Mouse (Mus musculus): ENCODE results near the gene Vegfc.

Gene Vegfc

DNA sequence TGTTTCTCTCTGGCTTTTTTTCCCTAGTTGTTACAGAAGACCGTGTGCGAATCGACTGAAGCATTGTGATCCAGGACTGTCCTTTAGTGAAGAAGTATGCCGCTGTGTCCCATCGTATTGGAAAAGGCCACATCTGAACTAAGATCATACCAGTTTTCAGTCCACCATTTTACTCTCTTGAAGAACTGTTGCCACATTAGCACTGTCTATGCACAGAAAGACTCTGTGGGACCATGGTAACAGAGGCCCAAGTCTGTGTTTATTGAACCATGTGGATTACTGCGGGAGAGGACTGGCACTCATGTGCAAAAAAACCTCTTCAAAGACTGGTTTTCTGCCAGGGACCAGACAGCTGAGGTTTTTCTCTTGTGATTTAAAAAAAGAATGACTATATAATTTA lies 108.5 kb downstream of the Vegfc start:
- no peak for DNase-seq (ENCODE audit: low spot score in 2 of 2)

- no peak for DNase-seq (ENCODE audit: low spot score in 2 of 2)
These were observed 138.8 kb downstream of the Vegfc start for GRCm38 (mm10) chr8:54216250-54216649.

GRCm38 (mm10) chr8:54228801-54229204 lies 151.4 kb downstream of the Vegfc start:
- no peak for DNase-seq (ENCODE audit: low spot score in 2 of 2)

DNA sequence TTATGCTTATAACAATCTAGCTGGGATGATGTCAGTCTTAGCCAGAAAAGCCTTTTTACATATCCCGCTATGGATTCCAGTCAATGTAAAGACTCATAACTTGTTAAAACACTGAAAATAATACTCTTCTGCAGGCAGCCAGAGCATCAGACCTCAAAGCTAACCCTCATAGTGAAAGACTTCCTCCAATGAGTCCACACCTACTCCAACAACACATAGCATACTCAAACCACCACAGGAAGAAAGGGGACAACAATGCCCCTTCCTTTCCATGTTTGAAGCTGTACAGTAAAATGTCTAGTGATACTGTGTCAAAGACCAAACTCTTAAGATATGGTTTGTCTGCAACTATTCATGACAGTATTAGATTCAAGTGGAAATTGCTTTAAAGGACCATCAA lies 153.2 kb downstream of the Vegfc start:
- no peak for DNase-seq (ENCODE audit: low spot score in 2 of 2)

DNA sequence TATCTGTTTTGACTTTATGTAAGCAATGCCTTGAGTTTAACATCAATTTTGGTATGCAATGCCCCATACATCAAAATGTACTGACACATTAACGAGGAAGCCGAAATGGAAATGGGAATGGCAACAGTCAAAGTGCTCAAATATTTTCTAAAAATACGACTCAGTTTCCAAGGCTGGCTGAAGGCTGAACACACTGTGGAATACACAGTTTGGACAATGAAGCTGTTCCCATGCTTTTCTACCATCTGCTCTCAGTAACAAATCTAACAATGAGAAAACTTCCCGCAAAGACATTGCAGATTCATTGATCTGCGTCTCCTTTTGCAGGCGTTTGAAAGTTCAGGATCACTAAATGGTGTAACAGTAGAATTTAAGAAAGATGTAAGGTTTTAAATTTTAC lies 155.9 kb downstream of the Vegfc start:
- DNase-seq (ENCODE audit: low spot score in 2 of 2), result no peak

Measured in spleen, postnatal 14 days (tissue).